Mouse (Mus musculus): ENCODE results near the gene Vhl.

GRCm38 (mm10) chr6:113659648-113660491 is 36.1 kb downstream of the Vhl start:
- TF ChIP-seq POLR2A (IDR thresholded peaks at IDR 0.05; ENCODE audit: insufficient read depth, low read depth, low read length) (no peak), CTCF (IDR thresholded peaks at IDR 0.05) (no peak)

Data from heart, adult 2 months (tissue).